Mouse (Mus musculus): ENCODE measurements at regions not wholly inside any gene's neighbourhood (a gene's known extent, or its start where the extent isn't known, plus 50 kb on each side); places are given as distances from the start of the nearest gene placed in this dataset.

DNA sequence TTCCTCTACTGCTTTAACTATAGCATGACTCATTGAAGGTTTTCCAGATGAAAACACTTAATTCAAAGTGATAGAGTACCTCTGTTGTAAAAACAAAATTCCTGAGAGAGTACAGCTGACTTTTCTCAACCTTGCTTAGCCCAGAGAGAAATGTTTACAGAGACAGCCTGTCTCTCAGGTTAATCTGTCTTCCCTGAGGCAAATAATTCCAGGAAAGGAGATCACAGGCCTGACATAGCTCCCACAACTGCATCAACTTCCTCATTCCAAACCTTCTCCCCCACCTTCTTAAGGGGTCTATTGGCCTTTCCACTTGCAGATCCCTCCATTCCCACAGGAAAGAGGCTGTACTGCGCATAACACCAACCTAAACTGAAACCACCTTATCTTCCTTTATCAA is 586.1 kb upstream of the Impad1 start:
- peak; percentile 11 for DNase-seq (ENCODE audit: low spot score)

- DNase-seq (ENCODE audit: low spot score), result no peak
Measured at GRCm38 (mm10) chr4:5358274-5358673, 565.1 kb upstream of the Impad1 start.

- DNase-seq (ENCODE audit: low spot score), result no peak
Measured at GRCm38 (mm10) chr4:5346226-5346625, 553.1 kb upstream of the Impad1 start.

- no peak for DNase-seq (ENCODE audit: low spot score)
Measured at GRCm38 (mm10) chr4:5344739-5345138, 551.6 kb upstream of the Impad1 start.

- no peak for DNase-seq (ENCODE audit: low spot score)
Measured at GRCm38 (mm10) chr4:5344311-5344710, 551.2 kb upstream of the Impad1 start.

GRCm38 (mm10) chr4:5337158-5337896 is 544.2 kb upstream of the Impad1 start:
- no peak for DNase-seq (ENCODE audit: low spot score)

- no peak for DNase-seq (ENCODE audit: low spot score)
Measured at GRCm38 (mm10) chr4:5335030-5335429, 541.9 kb upstream of the Impad1 start.

GRCm38 (mm10) chr4:5328497-5329194 is 535.5 kb upstream of the Impad1 start:
- DNase-seq (ENCODE audit: low spot score), result no peak

DNA sequence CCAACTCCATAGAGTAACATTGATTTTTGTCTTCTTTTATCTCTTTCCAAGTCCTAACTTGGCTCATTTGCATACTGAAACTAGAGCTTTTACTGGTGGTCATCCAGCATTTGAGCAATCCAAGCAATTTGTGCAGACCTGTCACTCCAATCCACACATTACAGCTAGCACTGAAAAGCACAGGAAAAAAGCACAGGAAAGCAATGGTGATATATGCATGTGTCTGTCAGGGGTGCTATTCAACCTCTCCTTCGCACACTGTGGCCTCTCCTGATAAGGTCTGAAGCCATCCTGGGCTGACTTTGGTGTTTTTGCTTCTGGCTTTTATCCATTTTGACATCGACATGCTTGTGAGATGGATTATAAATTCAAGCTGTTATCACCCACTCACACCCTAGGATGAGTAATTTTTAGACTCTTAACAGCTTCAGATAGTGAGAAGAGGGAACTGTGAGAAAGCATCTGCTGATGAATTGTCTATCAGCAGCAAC is 534.1 kb upstream of the Impad1 start:
- DNase-seq (ENCODE audit: low spot score), result peak; percentile 10

DNA sequence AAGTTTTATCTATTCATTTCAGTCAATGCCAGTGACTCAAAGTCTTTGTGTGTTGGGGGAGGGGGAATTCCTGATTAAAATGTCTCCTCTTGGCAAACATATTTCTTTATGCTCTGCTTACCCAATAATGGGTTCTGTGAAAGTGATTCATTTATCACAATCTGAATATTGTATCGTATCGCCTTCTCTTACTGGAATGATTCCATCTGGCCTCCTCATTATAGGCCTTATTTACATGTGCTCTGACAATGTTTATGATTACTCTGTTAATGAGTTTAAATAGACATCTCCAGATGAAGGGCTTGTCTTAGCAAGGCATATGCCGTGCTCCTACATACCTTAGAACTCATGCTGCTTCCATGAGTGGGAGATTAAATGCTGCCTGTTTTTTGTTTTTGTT is 508.3 kb upstream of the Impad1 start:
- no peak for DNase-seq (ENCODE audit: low spot score)

DNA sequence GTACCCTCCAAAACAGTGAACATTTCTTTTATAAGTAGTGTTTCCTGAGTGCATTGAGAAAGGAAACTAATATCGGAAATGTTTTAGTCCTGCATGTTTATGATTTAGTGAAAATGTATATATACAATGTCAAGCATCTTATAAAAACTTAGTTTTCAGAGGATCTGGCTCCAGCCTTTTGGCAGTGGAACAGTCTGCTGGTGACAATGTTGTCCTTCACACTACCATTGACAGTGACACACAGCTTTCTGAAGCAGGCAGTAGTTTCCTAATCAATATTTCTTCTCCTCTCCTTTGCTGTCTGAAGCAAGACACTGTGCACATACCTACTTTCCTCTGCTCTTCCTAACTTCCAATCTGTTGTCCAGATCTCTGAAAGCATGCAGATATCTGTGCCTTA is 507.9 kb upstream of the Impad1 start:
- no peak for DNase-seq (ENCODE audit: low spot score)

DNA sequence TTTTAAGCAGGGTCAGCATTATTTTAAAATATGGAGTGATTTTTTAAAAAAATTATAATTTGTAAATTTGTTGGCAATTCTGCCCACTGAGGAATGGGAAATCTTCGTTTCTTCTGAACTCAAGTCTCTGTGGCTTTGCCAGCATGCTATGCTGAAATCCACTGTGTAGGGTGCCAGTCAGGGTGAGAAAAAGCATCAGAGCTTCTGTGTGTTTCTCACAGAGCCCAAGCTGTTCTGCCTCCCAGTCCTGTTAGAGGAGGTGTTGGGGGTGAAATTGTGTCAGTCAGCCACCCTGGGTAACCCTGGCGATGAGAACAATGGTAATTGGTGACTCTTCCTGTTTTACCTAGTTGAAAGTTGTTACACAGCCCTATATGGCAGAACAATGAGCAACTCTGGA is 506.1 kb upstream of the Impad1 start:
- DNase-seq (ENCODE audit: low spot score), result no peak

GRCm38 (mm10) chr4:5294030-5294429 is 500.9 kb upstream of the Impad1 start:
- DNase-seq (ENCODE audit: low spot score), result no peak

DNA sequence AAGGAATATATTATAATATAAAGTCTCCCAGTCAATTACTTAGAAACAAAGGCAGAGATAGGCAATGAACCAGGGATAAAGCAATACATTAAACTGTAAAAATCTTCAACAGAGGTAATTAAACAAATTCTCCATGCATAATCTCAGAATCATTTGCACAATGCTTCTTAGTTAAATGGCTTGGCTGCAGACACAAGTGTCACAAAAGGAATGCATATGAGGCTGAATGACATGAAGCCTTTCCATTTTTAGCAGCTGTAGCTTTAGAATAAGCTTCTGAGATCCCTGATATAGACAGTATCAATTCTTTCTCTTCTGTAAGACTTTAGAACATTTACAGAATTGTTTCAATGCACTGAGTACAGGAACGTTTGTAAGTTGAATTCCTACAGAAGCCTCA is 483.0 kb upstream of the Impad1 start:
- DNase-seq (ENCODE audit: low spot score), result no peak

Measured in yolk sac, embryonic 10.5 days (tissue).